In the genomic region with DNA sequence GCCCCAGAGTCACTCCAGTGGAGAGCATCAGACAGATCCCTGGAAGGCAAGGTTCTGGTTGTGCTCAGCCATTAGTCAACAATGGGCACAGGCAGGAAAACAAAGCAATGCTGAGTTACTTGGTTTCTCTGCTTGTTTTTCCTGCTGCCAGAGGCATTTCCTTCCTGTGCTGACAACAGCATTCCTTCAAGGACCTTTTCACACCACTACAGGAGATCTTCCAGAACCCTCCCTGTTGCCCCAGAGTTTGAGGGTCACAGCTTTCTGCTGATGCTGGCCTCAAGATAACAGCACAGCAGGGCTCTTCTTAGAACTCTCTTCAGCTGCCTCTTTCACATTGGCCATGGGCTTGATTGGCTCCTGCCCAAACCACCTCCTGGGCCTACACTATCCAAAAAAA, we compare ENCODE assay signal across 14 mouse cellular contexts. TPM values are rescaled to one million over a fixed set of nuclear protein-coding genes. Genes with fewer than 3 reads are reported as not detected.
DNase-seq lines count a peak whose midpoint lies in the region; ATAC-seq lines count a peak whose summit lies in the region.
"Had no signal": no experiment of that assay in that cellular context is flagged by ENCODE, and none has a peak within 500 bp of the region (broad histone marks: within the 10 kb centered on the region; RNA-seq: fewer than 3 reads in every experiment).

No protein-coding gene starts in this region.

- no peak overlapping the region for H3K9ac ChIP-seq in kidney, embryonic 16.5 days (replicated peaks; ENCODE audit: low read length)
- no peak overlapping the region for H3K9ac ChIP-seq in hindbrain, embryonic 16.5 days (ENCODE audit: low read depth, low read length)
- H3K9ac ChIP-seq: liver, embryonic 15.5 days; neural tube, embryonic 15.5 days had no signal

- H3K4me3 ChIP-seq in kidney, embryonic 16.5 days (ENCODE audit: low read length): no peak overlapping the region
- H3K4me3 ChIP-seq in embryonic facial prominence, embryonic 10.5 days: no peak overlapping the region
- H3K4me3 ChIP-seq in hindbrain, embryonic 16.5 days (ENCODE audit: low read length): no peak overlapping the region
- H3K4me3 ChIP-seq: liver, embryonic 15.5 days; neural tube, embryonic 15.5 days had no signal

- H3K9me3 ChIP-seq in kidney, embryonic 16.5 days (ENCODE audit: low read length): no peaks in the 10 kb centered on the region
- H3K9me3 ChIP-seq in embryonic facial prominence, embryonic 10.5 days: no peaks in the 10 kb centered on the region
- no peaks in the 10 kb centered on the region for H3K9me3 ChIP-seq in hindbrain, embryonic 16.5 days (ENCODE audit: control insufficient read depth, low read length)
- H3K9me3 ChIP-seq: liver, embryonic 15.5 days; neural tube, embryonic 15.5 days had no signal

- H3K4me2 ChIP-seq in kidney, embryonic 16.5 days (replicated peaks; ENCODE audit: low read depth, low read length): no peak overlapping the region
- no peak overlapping the region for H3K4me2 ChIP-seq in hindbrain, embryonic 16.5 days (ENCODE audit: low read length)
- H3K4me2 ChIP-seq: liver, embryonic 15.5 days; neural tube, embryonic 15.5 days had no signal

- H3K27me3 ChIP-seq in kidney, embryonic 16.5 days (ENCODE audit: insufficient read depth, low read length): no peaks in the 10 kb centered on the region
- no peaks in the 10 kb centered on the region for H3K27me3 ChIP-seq in embryonic facial prominence, embryonic 10.5 days (replicated peaks; ENCODE audit: low read depth, poor library complexity, severe bottlenecking)
- H3K27me3 ChIP-seq in hindbrain, embryonic 16.5 days (replicated peaks; ENCODE audit: control insufficient read depth, insufficient read depth, low read length): no peaks in the 10 kb centered on the region
- H3K27me3 ChIP-seq: neural tube, embryonic 15.5 days had no signal

- H3K27ac ChIP-seq in kidney, embryonic 16.5 days (ENCODE audit: low read length): no peak overlapping the region
- H3K27ac ChIP-seq in embryonic facial prominence, embryonic 10.5 days (replicated peaks): peak overlapping the region; percentile 14; the same call in 1 of the 2 replicates
- no peak overlapping the region for H3K27ac ChIP-seq in hindbrain, embryonic 16.5 days (ENCODE audit: low read depth, low read length)
- H3K27ac ChIP-seq: liver, embryonic 15.5 days; neural tube, embryonic 15.5 days had no signal

- peaks cover 3% of the 10 kb centered on the region; the same call in 1 of the 2 replicates for H3K4me1 ChIP-seq in kidney, embryonic 16.5 days (ENCODE audit: insufficient read depth, low read length)
- H3K4me1 ChIP-seq in embryonic facial prominence, embryonic 10.5 days: peaks cover 12% of the 10 kb centered on the region
- no peaks in the 10 kb centered on the region for H3K4me1 ChIP-seq in hindbrain, embryonic 16.5 days (ENCODE audit: control insufficient read depth, insufficient read depth, low read depth, low read length)

- peak; percentile 35 for DNase-seq in adrenal gland, adult 2 months
- no peak for DNase-seq in adrenal gland, postnatal 10 days
- DNase-seq in kidney, adult 11 months: peak; percentile 74
- peak; percentile 52 for DNase-seq in 3T3-L1 (ENCODE audit: low read depth, low spot score)
- no peak for DNase-seq in embryonic facial prominence, embryonic 10.5 days (ENCODE audit: low spot score)
- no peak for DNase-seq in T-cell, adult 2 months (ENCODE audit: low spot score)
- DNase-seq: cerebellum, postnatal 14 days; left cerebral cortex, postnatal 4 days had no signal

- no peaks in the 10 kb centered on the region for H3K36me3 ChIP-seq in kidney, embryonic 16.5 days (ENCODE audit: insufficient read depth, low read length)
- no peaks in the 10 kb centered on the region for H3K36me3 ChIP-seq in embryonic facial prominence, embryonic 10.5 days (replicated peaks)
- H3K36me3 ChIP-seq in hindbrain, embryonic 16.5 days (ENCODE audit: control insufficient read depth, insufficient read depth, low read length): no peaks in the 10 kb centered on the region
- H3K36me3 ChIP-seq: liver, embryonic 15.5 days; neural tube, embryonic 15.5 days had no signal

- ATAC-seq in kidney, embryonic 16.5 days (ENCODE audit: low FRiP score, low TSS enrichment): no peak
- ATAC-seq in hindbrain, embryonic 16.5 days: no peak
- ATAC-seq: intestine, postnatal 0 days had no signal

RNA-seq across cellular contexts. Expression of a gene that starts 4.9 kb away (rescaled TPM):
- 10 to 100 TPM; 37.8 to 38.1 TPM for total RNA-seq in adrenal gland, adult 2 months (2021)
- 14.3 and 20.4 TPM in 2 replicates for polyA plus RNA-seq in adrenal gland, adult 2 months (2012; rRNA removed)
- 10 to 100 TPM; 34.1 to 34.4 TPM for total RNA-seq in adrenal gland, postnatal 10 days (2021)
- 12.9 and 15.0 TPM in 2 replicates for polyA plus RNA-seq in kidney, embryonic 16.5 days (2015; fragmentation: Nextera tagmentation; extraction: Ambion mirVana)
- 14.0 and 14.3 TPM in 2 replicates for polyA plus RNA-seq in embryonic facial prominence, embryonic 10.5 days (2016; fragmentation: Nextera tagmentation; extraction: Ambion mirVana)
- 40.9 and 42.3 TPM in 2 replicates for polyA plus RNA-seq in hindbrain, embryonic 16.5 days (2015; fragmentation: Nextera tagmentation; extraction: Ambion mirVana)

RNA-seq across cellular contexts. Expression of a gene that starts 17.3 kb away (rescaled TPM):
- under 1 TPM; 0.21 to 0.23 TPM for total RNA-seq in adrenal gland, adult 2 months (2021)
- 0.47 and 0.76 TPM in 2 replicates for polyA plus RNA-seq in adrenal gland, adult 2 months (2012; rRNA removed)
- total RNA-seq in adrenal gland, postnatal 10 days (2021): 1 to 10 TPM; 1.3 to 2.3 TPM
- 3.3 and 4.9 TPM in 2 replicates for polyA plus RNA-seq in kidney, embryonic 16.5 days (2015; fragmentation: Nextera tagmentation; extraction: Ambion mirVana)
- polyA plus RNA-seq in embryonic facial prominence, embryonic 10.5 days (2016; fragmentation: Nextera tagmentation; extraction: Ambion mirVana): 5.1 and 6.0 TPM in 2 replicates
- 15.4 and 19.3 TPM in 2 replicates for polyA plus RNA-seq in hindbrain, embryonic 16.5 days (2015; fragmentation: Nextera tagmentation; extraction: Ambion mirVana)
- total RNA-seq: monocyte, adult 5-6 weeks had no signal

Comparison
In these comparisons a context has a peak if more than half of its experiments do, and no peak if none do; other contexts are left out.
1. DNase-seq: peak in adrenal gland, adult 2 months (single experiment), kidney, adult 11 months (single experiment) and 3T3-L1 (single experiment); none in adrenal gland, postnatal 10 days (single experiment), embryonic facial prominence, embryonic 10.5 days (single experiment) and T-cell, adult 2 months (single experiment).